Mouse (Mus musculus) midbrain, embryonic 12.5 days (tissue): ENCODE results near the gene Gm43191. TPM values are rescaled to one million over a fixed set of nuclear protein-coding genes. Genes with fewer than 3 reads are reported as not detected.

Source experiments
- ATAC-seq: fragments of 200-750 bp; cut with Nextera tagmentation; 2 replicates; pipeline ENCODE4 v1.8.0; 2017; ENCODE audit warnings: low read depth, moderate TSS enrichment, moderate library complexity; ENCODE audit not compliant: low FRiP score
- H3K27ac ChIP-seq: fragments of 300-500 bp; sonication (generic); replicated peaks from 2 replicates; pipeline ENCODE4 v1.5.1; 2016; ENCODE audit warnings: mild to moderate bottlenecking
- H3K27me3 ChIP-seq: fragments of 300-500 bp; sonication (generic); 2 replicates; pipeline ENCODE4 v1.6.1; 2016; ENCODE audit warnings: mild to moderate bottlenecking
- H3K36me3 ChIP-seq: fragments of 300-500 bp; sonication (generic); 2 replicates; pipeline ENCODE4 v1.6.1; 2016
- H3K4me1 ChIP-seq: fragments of 300-500 bp; sonication (generic); 2 replicates; pipeline ENCODE4 v1.6.1; 2016
- H3K4me2 ChIP-seq: fragments of 300-500 bp; sonication (generic); replicated peaks from 2 replicates; pipeline ENCODE4 v1.6.1; 2016; ENCODE audit warnings: mild to moderate bottlenecking, moderate library complexity
- H3K4me3 ChIP-seq: fragments of 300-500 bp; sonication (generic); 2 replicates; pipeline ENCODE4 v1.5.1; 2016; ENCODE audit warnings: mild to moderate bottlenecking
- H3K9ac ChIP-seq: fragments of 300-500 bp; sonication (generic); replicated peaks from 2 replicates; pipeline ENCODE4 v1.6.1; 2016; ENCODE audit warnings: mild to moderate bottlenecking, moderate library complexity
- H3K9me3 ChIP-seq: fragments of 300-500 bp; sonication (generic); 2 replicates; pipeline ENCODE4 v1.6.1; 2016; ENCODE audit warnings: mild to moderate bottlenecking
- WGBS: fragments of 180-500 bp; shearing (Covaris S2); methylation state at CpG from one replicate; pipeline ENCODE4 v1.1.7; 2016; 5-methylcytosine and 5-hydroxymethylcytosine counted together
- polyA plus RNA-seq: library from polyadenylated mRNA; unstranded; fragments of >200 nt; fragmentation: Nextera tagmentation; extraction: Ambion mirVana; gene quantifications from 2 replicates; pipeline ENCODE4 v1.2.1, GENCODE M21; 2016

Gene Gm43191
- polyA plus RNA-seq, 1 experiment from 2014 or later: not detected

GRCm38 (mm10) chr3:116638572-116638971 lies 42.5 kb downstream of the Gm43191 start:
- ATAC-seq: no peak
- Histone ChIP-seq H3K4me1 (no peaks in the 10 kb centered on the region), H3K27me3 (no peaks in the 10 kb centered on the region), H3K9ac (no peak overlapping the region), H3K36me3 (peaks cover 88% of the 10 kb centered on the region), H3K4me3 (no peak overlapping the region), H3K27ac (no peak overlapping the region), H3K9me3 (no peaks in the 10 kb centered on the region), H3K4me2 (no peak overlapping the region)
- WGBS: 90% methylated on average over 7 of the region's 7 CpGs

- H3K9me3 ChIP-seq: no peaks in the 10 kb centered on the region
- no peak overlapping the region for H3K4me2 ChIP-seq
- H3K36me3 ChIP-seq: peaks cover 88% of the 10 kb centered on the region
- no peak overlapping the region for H3K4me3 ChIP-seq
- 93% methylated on average over 9 of the region's 9 CpGs for WGBS
- H3K4me1 ChIP-seq: no peaks in the 10 kb centered on the region
- ATAC-seq: no peak
- no peak overlapping the region for H3K27ac ChIP-seq
- no peak overlapping the region for H3K9ac ChIP-seq
- H3K27me3 ChIP-seq: no peaks in the 10 kb centered on the region
Measured at GRCm38 (mm10) chr3:116637693-116638476, 43.2 kb downstream of the Gm43191 start.

GRCm38 (mm10) chr3:116635799-116636198 lies 45.3 kb downstream of the Gm43191 start:
- WGBS: 79% methylated on average over 5 of the region's 5 CpGs
- Histone ChIP-seq H3K4me2 (no peak overlapping the region), H3K27ac (no peak overlapping the region), H3K4me1 (no peaks in the 10 kb centered on the region), H3K4me3 (no peak overlapping the region), H3K27me3 (no peaks in the 10 kb centered on the region), H3K9me3 (no peaks in the 10 kb centered on the region), H3K36me3 (peaks cover 79% of the 10 kb centered on the region), H3K9ac (no peak overlapping the region)
- ATAC-seq: no peak

- Histone ChIP-seq H3K9ac (no peak overlapping the region), H3K9me3 (no peaks in the 10 kb centered on the region), H3K4me1 (no peaks in the 10 kb centered on the region), H3K27me3 (no peaks in the 10 kb centered on the region), H3K4me3 (no peak overlapping the region), H3K27ac (no peak overlapping the region), H3K4me2 (no peak overlapping the region), H3K36me3 (peaks cover 74% of the 10 kb centered on the region)
- WGBS: 96% methylated on average over 8 of the region's 8 CpGs
- ATAC-seq: no peak
Measured at GRCm38 (mm10) chr3:116634853-116635252, 46.2 kb downstream of the Gm43191 start.

- peaks cover 67% of the 10 kb centered on the region for H3K36me3 ChIP-seq
- no peak overlapping the region for H3K27ac ChIP-seq
- no peak overlapping the region for H3K4me3 ChIP-seq
- no peak for ATAC-seq
- WGBS: 87% methylated on average over 3 of the region's 3 CpGs
- no peaks in the 10 kb centered on the region for H3K27me3 ChIP-seq
- no peaks in the 10 kb centered on the region for H3K9me3 ChIP-seq
- no peak overlapping the region for H3K9ac ChIP-seq
- no peaks in the 10 kb centered on the region for H3K4me1 ChIP-seq
- H3K4me2 ChIP-seq: no peak overlapping the region
Measured at GRCm38 (mm10) chr3:116634091-116634490, 47.0 kb downstream of the Gm43191 start.

GRCm38 (mm10) chr3:116632971-116633370 lies 48.1 kb downstream of the Gm43191 start:
- WGBS: 93% methylated on average over 3 of the region's 3 CpGs
- H3K9ac ChIP-seq: no peak overlapping the region
- H3K27me3 ChIP-seq: no peaks in the 10 kb centered on the region
- no peak overlapping the region for H3K4me2 ChIP-seq
- H3K9me3 ChIP-seq: no peaks in the 10 kb centered on the region
- no peak overlapping the region for H3K4me3 ChIP-seq
- H3K36me3 ChIP-seq: peaks cover 56% of the 10 kb centered on the region
- no peaks in the 10 kb centered on the region for H3K4me1 ChIP-seq
- H3K27ac ChIP-seq: no peak overlapping the region
- no peak for ATAC-seq

- Histone ChIP-seq H3K4me1 (no peaks in the 10 kb centered on the region), H3K36me3 (peaks cover 43% of the 10 kb centered on the region), H3K27me3 (no peaks in the 10 kb centered on the region), H3K4me3 (no peak overlapping the region), H3K4me2 (no peak overlapping the region), H3K9ac (no peak overlapping the region), H3K27ac (no peak overlapping the region), H3K9me3 (no peaks in the 10 kb centered on the region)
- WGBS: 58% methylated on average over 1 of the region's 1 CpGs
- ATAC-seq: peak; percentile 69; the same call in 1 of the 2 replicates
Measured at GRCm38 (mm10) chr3:116631459-116631858, 49.6 kb downstream of the Gm43191 start.

GRCm38 (mm10) chr3:116622641-116623040 lies 58.4 kb downstream of the Gm43191 start:
- Histone ChIP-seq H3K9ac (no peak overlapping the region), H3K4me2 (no peak overlapping the region), H3K36me3 (peaks cover 45% of the 10 kb centered on the region), H3K27ac (no peak overlapping the region), H3K4me3 (no peak overlapping the region), H3K4me1 (no peaks in the 10 kb centered on the region), H3K9me3 (no peaks in the 10 kb centered on the region), H3K27me3 (no peaks in the 10 kb centered on the region)
- 93% methylated on average over 7 of the region's 7 CpGs for WGBS
- ATAC-seq: no peak

GRCm38 (mm10) chr3:116620636-116621370 lies 60.3 kb downstream of the Gm43191 start:
- H3K4me2 ChIP-seq: no peak overlapping the region
- no peaks in the 10 kb centered on the region for H3K27me3 ChIP-seq
- no peak overlapping the region for H3K27ac ChIP-seq
- no peaks in the 10 kb centered on the region for H3K4me1 ChIP-seq
- H3K9ac ChIP-seq: no peak overlapping the region
- no peak for ATAC-seq
- H3K9me3 ChIP-seq: no peaks in the 10 kb centered on the region
- peaks cover 52% of the 10 kb centered on the region for H3K36me3 ChIP-seq
- no peak overlapping the region for H3K4me3 ChIP-seq
- WGBS: 92% methylated on average over 7 of the region's 7 CpGs

- no peak for ATAC-seq
- Histone ChIP-seq H3K4me2 (no peak overlapping the region), H3K4me3 (no peak overlapping the region), H3K36me3 (peaks cover 70% of the 10 kb centered on the region), H3K9me3 (no peaks in the 10 kb centered on the region), H3K4me1 (no peaks in the 10 kb centered on the region), H3K9ac (no peak overlapping the region), H3K27ac (no peak overlapping the region), H3K27me3 (no peaks in the 10 kb centered on the region)
- WGBS: 89% methylated on average over 6 of the region's 6 CpGs
Measured at GRCm38 (mm10) chr3:116618855-116619254, 62.2 kb downstream of the Gm43191 start.

GRCm38 (mm10) chr3:116615318-116616068 lies 65.6 kb downstream of the Gm43191 start:
- WGBS: 93% methylated on average over 8 of the region's 8 CpGs
- no peaks in the 10 kb centered on the region for H3K4me1 ChIP-seq
- H3K36me3 ChIP-seq: peaks cover 61% of the 10 kb centered on the region
- H3K27me3 ChIP-seq: no peaks in the 10 kb centered on the region
- ATAC-seq: no peak
- no peak overlapping the region for H3K4me3 ChIP-seq
- no peaks in the 10 kb centered on the region for H3K9me3 ChIP-seq
- no peak overlapping the region for H3K4me2 ChIP-seq
- no peak overlapping the region for H3K27ac ChIP-seq
- no peak overlapping the region for H3K9ac ChIP-seq
